Mouse (Mus musculus) 3T3-L1 (cell line): ENCODE data around the gene Bmp7.

Source experiments
- DNase-seq: peaks from one replicate; pipeline ENCODE4 v3.0.0-alpha.2; 2015; ENCODE audit warnings: low read depth, low spot score

The Bmp7 gene

DNA sequence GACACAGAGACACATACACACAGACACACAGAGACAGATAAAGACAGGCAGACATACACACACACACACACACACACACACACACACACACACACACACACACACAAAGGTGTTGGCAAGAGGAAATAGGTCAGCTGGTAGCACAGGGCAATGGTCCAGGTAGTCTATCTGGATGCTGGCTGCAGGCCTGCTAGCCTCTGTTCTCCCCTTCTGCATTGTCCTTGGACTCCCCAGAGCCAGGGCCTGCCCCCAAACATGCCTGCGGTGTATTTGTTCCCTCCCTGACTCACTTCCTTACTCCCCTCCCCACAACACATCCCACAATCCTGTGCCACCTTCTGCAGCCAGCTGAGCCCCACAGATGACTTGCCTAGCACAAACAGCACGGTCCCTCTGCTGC, 86.0 kb downstream of the Bmp7 start:
- peak; percentile 64 for DNase-seq

DNA sequence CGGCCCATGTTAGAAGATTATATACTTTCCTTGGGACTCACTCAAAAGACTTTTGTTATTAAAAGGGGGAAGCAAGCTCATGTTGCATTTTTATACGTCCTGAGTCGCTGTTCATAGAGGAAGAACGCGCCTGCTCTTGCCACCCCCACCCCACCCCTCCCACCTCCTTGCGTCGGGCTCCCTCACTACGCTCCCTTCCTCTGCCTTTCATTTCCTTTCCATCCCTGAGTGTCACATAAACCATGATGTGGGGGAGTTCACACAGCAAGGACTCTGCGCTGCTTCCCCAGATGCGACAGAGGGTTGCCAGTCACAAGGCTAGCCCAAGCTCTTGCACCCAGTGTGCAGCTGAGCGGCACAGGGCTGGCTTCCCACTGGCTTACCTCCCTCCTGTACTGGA, 88.3 kb downstream of the Bmp7 start:
- DNase-seq, result no peak

DNA sequence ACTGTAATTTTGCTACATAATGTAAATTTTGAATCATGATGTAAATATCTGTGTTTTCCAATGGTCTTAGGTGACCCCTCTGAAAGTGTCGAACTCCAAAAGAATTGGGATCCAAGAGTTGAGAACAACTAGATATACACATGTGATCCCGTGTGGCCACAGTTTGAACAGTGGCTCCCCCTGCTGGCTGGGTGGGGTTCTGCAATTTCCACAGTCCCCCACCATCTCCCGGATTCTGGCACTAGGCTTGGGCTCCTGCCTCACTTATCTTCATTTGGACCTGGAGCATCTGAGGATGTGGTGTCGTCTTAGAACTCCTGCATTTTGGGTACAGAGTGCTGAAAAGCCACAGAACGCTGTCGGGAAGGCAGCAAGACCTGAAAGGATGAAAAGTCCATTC, 91.9 kb downstream of the Bmp7 start:
- peak; percentile 12 for DNase-seq

DNA sequence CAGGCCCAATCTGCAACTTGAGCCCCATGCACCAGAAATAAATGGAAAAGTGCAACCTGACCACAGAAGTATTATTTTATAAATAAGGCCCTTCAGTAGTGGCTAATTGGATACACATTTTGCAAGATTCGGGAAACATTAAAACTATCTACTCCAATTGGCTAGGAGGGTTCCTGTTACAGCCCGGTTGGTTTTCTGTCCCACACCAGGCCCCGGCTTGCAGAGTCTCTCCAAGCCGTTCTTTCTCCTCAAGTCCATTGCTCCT, 93.9 kb downstream of the Bmp7 start:
- no peak for DNase-seq

DNA sequence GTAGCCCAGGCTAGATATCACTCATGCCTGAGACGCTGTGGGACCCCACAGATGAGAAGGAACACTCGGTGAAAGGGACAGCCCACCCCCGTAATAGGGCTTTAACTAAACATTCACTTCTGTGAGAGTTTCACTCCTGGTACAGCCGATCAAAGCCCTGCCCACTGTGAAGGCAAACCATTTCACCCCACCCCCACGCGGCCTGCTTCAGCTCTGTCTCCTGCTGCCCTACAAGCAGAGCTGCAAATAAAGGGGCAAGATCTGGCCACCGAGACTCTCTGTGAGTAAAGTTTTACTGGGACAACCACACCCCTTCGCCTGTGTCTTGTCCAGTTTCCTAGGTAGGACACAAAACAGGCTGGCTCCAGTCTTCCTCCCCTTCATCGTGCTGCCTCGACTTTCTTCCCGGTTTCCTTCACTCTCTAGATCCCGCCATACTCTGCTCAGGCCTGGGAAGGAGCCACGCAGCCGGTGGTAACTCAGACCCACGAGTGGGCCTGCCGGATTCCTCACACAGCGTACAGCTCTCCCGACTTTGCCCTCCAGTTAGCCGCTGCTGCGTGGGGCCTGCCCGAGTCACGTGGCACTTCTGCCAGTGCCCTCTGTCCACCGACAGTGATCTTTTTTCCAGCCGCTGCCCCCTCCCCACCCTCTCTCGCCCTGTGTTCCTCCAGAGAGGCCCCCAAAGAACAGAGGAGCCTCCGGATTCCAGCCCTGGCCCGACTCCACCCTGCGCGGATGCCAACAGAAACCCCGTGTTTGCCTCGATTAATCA, 94.4 kb downstream of the Bmp7 start:
- DNase-seq, result no peak

DNA sequence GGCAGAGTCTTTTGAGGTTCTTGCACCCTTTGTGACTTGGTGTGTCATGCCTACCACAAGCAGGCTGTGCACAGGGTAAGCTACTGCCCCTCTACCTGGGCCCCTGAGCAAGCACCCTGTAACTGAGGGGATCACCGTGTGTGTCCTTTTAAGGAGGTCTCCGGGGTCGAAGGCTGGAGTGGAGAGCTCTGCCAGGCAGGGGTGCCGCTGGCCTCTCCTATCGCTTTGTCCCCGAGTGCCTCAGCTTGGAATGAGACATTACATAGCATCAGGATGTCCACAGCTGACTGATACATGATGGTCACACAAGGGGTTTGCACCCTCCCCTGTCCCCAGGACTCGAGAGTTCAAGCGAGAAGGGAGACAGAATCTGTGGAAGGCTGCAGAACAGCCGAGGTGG, 96.2 kb downstream of the Bmp7 start:
- no peak for DNase-seq

DNA sequence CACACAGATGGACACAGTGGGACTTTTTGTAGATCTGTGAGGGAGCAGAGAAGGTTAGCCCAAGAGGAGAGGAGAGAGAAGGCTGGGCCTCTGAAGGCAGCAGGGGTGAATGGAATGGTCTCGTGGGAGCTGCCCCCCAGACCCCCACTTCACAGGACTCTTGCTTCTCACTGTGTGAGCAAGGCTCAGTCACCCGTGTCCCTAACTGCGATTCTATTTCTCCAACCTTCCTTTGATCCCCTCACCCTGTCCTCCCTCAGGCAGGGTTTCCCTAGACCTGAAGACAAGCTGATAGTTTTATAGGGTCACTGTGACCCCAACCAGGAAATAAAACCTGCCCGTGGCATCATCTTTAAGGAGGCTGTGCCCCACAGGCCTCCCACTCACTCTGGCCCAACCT, 97.8 kb downstream of the Bmp7 start:
- no peak for DNase-seq

DNA sequence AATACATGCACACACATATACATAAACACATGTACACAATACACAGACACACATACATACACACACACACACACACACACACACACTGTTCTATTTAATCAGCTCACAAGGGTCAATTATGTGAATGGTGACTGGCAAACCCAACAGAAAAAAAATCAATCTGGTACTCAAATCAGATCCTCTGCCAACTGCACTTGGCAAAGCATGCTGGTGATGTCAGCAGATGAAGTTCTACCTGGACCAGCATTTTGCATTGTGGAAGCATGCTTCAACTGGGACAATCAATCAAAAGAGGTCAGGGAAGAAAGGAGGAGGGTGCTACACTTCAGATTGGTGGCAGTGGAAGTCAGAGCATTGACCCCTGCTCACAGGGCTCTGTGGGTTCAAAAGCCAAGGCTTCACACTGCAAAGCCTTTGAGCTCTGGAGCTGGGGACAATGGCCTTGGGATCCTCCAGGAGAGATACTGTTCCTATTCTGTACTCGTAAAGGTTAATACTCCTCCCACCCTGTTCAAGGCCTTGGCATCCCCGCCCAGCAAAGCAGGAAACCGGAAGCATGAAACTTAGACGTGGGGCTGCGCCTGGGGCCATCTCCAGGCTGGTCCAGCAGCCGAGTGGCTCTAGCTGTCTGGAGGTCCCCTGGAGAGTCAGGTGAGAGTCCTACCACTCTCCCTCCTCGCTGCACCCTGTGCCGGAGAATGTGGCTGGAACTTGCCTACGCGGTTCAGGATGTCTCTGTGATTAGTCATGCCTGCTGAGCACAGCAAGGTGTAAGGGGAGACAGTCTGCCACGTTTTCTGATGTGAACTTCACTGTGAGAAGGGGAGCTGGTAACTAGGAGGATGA, 99.0 kb downstream of the Bmp7 start:
- DNase-seq, result no peak

DNA sequence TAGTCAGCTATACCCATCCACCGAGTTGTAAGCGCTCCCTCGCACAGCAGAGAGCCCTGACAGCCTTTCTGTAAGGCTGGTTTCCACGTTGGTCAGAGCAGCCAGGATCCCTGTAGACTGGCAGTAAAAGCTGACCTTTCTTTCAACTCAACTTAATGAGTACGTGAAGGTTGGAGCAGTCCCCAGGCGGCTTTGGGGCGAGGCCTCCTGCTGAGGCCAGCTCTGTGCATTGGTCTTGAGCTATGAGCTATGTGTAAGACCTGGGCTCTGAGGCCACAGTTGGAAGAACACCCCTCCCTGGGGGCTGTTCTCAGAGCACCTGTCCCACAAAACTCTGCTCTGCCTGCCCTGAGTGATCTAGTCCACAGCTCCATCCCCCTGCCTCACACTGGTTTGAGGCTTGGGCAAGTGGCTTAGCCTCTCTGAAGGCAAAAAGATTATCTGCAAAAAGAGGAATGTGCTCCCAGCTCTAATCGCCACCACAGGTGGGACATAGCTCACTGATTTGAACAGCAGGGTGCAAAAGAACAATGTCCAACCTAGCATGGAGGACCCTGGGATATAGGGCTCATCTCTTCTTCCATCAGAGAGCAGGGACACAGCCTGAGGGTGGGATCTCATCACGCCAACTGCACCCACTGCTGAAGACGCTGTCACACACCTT, 100.7 kb downstream of the Bmp7 start:
- no peak for DNase-seq

DNA sequence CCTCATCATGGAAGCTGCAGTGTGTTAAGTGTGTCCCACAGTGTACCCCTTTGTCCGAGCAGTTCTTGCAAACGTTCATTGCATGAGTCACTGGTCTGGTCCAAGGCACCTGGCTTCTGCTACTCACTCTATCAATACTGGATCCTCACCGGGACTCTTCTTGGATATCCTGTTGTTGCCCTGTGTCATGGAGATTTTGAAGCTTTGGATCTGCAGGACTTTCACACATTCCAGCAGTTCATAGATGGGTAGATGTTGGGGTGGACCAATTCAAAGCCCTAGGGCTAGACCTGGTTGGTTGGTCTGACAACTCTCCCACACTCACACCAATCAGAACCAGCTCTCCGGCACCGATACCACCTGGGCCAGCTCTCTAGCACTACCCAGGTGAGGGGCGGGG, 103.6 kb downstream of the Bmp7 start:
- no peak for DNase-seq

DNA sequence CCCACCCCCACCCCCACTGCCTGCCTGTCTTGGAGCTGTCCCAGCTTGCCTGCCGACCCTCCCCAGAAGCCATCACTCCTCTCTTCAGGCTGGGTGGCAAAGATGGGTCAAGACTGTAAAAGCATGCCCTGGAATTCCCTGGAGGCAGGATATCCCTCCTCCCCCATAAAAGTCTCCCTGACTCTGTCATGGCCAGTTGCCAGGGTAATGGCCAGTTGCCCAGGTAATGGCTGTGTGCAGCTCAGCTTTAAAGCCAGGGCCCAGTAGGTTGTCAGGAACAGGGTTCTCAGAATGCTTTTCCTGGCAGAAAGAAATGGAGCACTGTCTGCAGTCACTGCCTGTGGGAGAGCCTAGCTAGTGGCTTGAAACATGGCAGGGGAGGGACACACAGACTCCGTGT, 106.9 kb downstream of the Bmp7 start:
- DNase-seq, result peak; percentile 43

DNA sequence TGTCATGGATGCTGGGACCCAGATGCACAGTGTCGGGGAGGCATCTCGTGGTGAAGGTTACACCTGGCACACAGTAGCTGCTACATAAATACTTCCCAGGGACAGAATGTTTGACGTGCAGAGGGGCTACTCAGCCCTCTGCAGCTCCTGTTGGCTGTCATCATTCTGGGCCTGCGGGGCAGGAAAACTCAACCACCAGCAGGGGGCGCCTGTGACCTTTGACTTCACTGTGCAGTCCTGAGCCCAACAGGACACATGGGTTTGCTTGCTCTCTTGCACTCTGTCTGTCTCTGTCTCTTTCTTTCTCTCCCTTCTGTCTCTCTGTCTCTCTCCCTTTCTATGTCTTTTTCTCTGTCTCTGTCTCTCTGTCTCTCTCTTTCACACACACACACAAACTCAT, 108.4 kb downstream of the Bmp7 start:
- peak; percentile 77 for DNase-seq

DNA sequence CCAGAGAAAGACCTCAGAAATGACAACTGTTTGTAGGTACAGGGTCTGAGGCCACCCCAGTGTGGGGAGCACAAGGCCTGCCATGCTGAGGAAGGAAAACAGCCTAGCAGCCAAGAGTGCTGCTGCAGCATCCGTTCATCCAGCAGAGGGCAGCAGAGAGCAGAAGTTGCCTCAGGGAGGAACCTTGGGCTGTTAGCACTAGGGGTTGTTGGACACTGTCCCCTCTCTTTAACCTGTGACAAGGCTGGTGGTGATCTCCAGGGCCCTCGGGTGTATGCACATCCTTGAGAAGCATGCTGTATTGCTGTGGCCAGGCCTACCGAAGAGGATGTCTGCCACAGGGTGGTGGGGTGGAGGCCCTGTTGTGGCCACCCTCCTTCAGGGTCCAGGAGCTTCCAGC, 109.0 kb downstream of the Bmp7 start:
- peak; percentile 85 for DNase-seq

DNA sequence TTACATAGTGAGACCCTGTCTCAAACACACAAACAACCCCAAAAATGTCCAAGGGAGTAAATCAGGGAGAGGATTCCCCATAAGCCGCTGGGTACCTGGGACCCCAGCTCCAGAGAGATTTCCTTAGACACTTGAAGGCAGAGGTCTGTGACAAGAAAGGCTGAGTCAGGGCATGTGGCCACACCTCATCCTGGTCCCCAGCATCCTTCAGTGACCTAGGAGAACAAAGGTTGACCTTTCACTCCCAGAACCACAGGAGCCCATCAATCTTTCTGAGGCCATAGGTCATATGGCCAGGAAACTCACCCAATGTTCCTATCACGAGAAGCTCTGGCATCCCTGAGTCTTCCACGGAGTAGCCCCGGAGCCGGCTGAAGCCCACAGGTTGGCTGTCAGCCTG, 111.9 kb downstream of the Bmp7 start:
- no peak for DNase-seq

DNA sequence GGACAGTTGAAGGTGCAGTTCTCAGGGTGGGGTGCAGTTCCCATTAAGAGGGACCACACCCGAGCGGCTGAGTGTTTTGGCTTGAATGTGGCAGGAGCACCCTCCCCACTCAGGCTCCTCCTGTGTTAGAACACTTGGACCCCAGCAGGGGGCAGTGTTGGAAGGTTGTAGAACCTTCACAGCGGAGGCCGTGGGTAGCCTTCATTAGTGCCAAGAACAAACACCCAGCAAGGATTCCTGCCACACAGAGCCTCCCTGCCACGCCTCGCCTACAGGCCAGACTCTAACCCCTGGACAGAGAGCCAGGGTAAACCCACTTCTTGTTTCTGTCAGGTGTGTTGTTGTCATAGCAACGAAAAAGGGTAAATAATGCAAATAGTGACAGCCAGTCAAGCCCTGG, 112.6 kb downstream of the Bmp7 start:
- peak; percentile 50 for DNase-seq

DNA sequence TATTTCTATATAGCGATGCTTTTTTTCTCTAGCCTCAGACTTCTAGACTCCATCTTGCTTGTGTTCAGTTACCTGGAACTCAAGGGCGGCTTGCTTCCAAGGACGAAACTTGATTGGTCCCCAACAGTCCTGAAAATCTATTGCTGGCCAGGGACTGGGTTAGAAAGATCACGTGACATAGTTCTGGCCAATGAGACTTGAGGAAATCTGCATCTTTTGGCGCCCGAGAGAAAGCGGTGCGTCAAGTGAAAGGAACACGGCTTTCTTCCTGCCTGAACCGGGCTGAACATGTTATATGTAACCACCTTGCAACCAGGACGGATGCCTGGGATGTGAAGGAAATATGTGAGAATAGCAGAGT, 114.4 kb downstream of the Bmp7 start:
- no peak for DNase-seq

DNA sequence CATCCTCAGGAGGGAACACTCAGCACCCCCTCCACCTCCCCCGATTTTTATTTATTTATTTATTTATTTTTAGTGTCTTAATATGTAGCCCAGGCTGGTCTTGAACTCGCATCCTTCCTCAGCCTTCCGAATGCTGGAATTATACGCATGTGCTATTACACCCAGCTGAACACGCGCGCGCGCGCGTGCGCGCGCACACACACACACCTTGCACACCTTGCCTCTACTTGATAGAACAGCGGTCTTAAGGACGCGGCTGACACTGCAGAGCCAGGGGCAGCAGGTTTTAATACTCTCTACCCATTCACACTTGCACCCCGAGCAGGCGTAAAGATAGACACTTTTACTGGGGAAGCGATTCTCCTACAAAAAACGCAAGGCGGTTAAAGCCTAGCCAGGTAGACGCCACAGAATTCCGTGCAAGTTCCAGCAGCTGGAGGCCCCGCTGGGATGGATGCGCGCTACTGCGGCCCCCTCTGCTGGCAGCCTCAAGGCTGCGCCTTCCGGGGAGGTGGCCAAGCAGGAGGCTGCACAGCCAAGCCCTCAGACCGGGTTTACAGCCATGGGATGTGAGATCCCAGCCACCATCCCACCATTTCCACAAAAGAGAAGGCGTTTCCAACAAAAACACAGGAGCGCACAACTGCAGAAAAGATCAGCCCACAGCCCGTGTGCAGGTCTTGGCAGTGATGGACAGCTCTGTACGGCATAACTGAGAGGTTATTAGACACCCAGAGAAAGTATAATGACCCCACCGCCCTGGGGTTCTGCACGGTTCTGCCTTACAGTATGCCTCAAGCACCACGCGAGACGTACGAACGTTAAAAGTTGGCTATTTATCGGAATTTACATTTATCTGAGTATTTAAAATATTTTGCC, 115.0 kb downstream of the Bmp7 start:
- peak; percentile 4 for DNase-seq

DNA sequence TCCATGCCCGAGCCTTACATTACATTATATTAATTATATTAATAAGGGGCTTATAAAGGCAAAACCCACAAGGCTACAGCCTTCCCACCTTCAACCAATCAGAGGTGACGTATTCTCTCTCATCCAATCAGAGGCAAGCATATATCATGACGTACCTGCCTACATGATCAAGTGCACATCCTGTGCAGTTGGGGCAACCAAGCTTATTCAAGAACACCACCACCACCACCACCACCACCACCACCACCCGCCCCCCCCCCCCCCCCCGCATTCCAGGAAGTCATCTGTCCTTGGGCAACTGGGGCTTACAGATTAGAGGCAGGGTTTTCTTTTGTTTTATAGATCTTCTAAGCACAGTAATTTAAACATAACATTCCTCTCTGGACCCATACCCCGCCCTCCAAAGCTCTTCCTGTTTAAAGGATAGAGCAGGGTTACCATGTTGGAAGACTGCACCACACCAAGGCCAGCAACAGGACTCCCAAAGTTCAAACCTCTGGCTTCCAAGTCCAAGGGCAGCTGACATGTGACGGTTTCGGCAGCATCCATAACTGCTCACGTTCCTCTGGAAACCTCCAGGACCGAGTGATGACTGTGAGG, 121.4 kb downstream of the Bmp7 start:
- no peak for DNase-seq
